Mouse (Mus musculus): ENCODE measurements at regions not wholly inside any gene's neighbourhood (a gene's known extent, or its start where the extent isn't known, plus 50 kb on each side); places are given as distances from the start of the nearest gene placed in this dataset.
A peak's percentile ranks its signal among the peaks of the same experiment; 100 is the strongest.

DNA sequence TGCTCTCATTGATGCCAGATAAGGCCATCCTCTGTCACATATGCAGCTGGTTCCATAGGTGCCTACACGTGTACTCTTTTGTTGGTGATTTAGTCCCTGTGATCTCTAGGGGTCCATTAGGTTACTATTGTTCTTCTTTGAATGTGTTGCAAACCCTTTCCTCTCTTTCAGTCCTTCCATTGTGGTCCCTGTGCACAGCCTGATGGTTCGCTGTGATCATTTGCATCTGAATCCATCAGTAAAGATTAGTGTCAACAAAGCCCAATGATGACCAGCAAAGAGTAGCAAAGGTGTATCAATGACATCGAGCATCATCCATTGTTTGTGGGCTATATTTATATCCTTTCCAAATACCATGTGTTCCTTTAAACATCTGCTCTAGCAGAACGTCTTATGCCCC is 484.5 kb upstream of the Epha5 start:
- no peak for TF ChIP-seq CTCF (conservative IDR thresholded peaks at IDR 0.05; ENCODE audit: low read length)
- no peak for TF ChIP-seq POU5F1 (IDR thresholded peaks at IDR 0.05; ENCODE audit: borderline replicate concordance, low read length)
- TF ChIP-seq NANOG (IDR thresholded peaks at IDR 0.05; ENCODE audit: borderline replicate concordance, low read length) = peak; percentile 96
